Mouse (Mus musculus) kidney, postnatal 0 days (tissue): ENCODE data around the gene Gm42906. TPM values are rescaled to one million over a fixed set of nuclear protein-coding genes. Genes with fewer than 3 reads are reported as not detected.

Experiments
- ATAC-seq: fragments of 200-750 bp; cut with Nextera tagmentation; replicated peaks from 2 replicates; pipeline ENCODE4 v1.8.0; 2017; ENCODE audit warnings: low read depth, moderate number of reproducible peaks, moderate TSS enrichment, moderate library complexity; ENCODE audit not compliant: low FRiP score
- DNase-seq: peaks from one replicate; pipeline ENCODE4 v3.0.0-alpha.2; 2016; ENCODE audit warnings: low spot score
- H3K27ac ChIP-seq: fragments of 300-500 bp; sonication (generic); 2 replicates; pipeline ENCODE4 v1.5.1; 2014; ENCODE audit warnings: mild to moderate bottlenecking
- H3K27me3 ChIP-seq: fragments of 300-500 bp; sonication (generic); 2 replicates; pipeline ENCODE4 v1.6.1; 2014; ENCODE audit warnings: low read length, mixed read lengths; ENCODE audit not compliant: insufficient read depth
- H3K36me3 ChIP-seq: fragments of 300-500 bp; sonication (generic); 2 replicates; pipeline ENCODE4 v1.6.1; 2014; ENCODE audit warnings: low read length, mixed read lengths; ENCODE audit not compliant: insufficient read depth
- H3K4me1 ChIP-seq: fragments of 300-500 bp; sonication (generic); replicated peaks from 2 replicates; pipeline ENCODE4 v1.6.1; 2014; ENCODE audit warnings: antibody characterized with exemption, low read length, mixed read lengths; ENCODE audit not compliant: insufficient read depth
- H3K4me2 ChIP-seq: fragments of 300-500 bp; sonication (generic); 2 replicates; pipeline ENCODE4 v1.6.1; 2014; ENCODE audit warnings: mild to moderate bottlenecking, low read length, moderate library complexity, mixed read lengths
- H3K4me3 ChIP-seq: fragments of 300-500 bp; sonication (generic); replicated peaks from 2 replicates; pipeline ENCODE4 v1.5.1; 2014; ENCODE audit warnings: low read depth, low read length
- H3K9ac ChIP-seq: fragments of 300-500 bp; sonication (generic); 2 replicates; pipeline ENCODE4 v1.6.1; 2014; ENCODE audit warnings: low read depth, low read length
- H3K9me3 ChIP-seq: fragments of 300-500 bp; sonication (generic); replicated peaks from 2 replicates; pipeline ENCODE4 v1.6.1; 2016; ENCODE audit warnings: low read length, inconsistent platforms, mixed read lengths
- CTCF ChIP-seq: IDR thresholded peaks from 2 replicates; pipeline ENCODE4 v1.5.1; 2016; ENCODE audit warnings: antibody characterized with exemption, low read depth, mild to moderate bottlenecking, moderate library complexity
- WGBS: fragments of 180-500 bp; shearing (Covaris S2); extraction: QIAGEN DNeasy Blood & Tissue Kit; methylation state at CpG from one replicate; pipeline ENCODE4 v1.1.7; 2014; 5-methylcytosine and 5-hydroxymethylcytosine counted together
- polyA plus RNA-seq: library from polyadenylated mRNA; unstranded; fragments of >200 nt; fragmentation: Nextera tagmentation; extraction: Ambion mirVana; gene quantifications from 2 replicates; pipeline ENCODE4 v1.2.1, GENCODE M21; 2015

The Gm42906 gene
- polyA plus RNA-seq, 1 experiment from 2014 or later, result not detected

DNA sequence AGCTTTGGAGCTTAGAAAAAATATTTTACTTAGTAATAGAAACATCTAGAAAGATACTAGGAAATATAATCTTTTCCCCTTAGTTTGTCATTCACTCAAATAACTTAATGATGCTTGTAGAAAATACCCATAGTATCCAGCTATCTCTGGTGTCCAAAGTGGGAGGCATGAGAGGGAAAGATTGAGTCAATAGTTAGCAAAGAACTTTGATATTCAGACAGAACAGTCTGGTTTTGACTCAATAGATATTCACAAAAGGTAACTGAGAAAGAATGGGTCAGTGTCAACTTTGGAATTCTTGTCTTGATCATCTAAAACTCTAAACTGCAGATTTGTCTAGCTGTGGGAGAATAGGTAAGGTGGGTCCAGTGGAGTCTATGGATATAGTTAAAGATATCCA is 94.3 kb downstream of the Gm42906 start:
- Histone ChIP-seq H3K27me3 (no peaks in the 10 kb centered on the region), H3K4me2 (no peak overlapping the region), H3K36me3 (no peaks in the 10 kb centered on the region), H3K4me1 (no peaks in the 10 kb centered on the region), H3K9me3 (no peaks in the 10 kb centered on the region), H3K4me3 (no peak overlapping the region), H3K9ac (no peak overlapping the region), H3K27ac (no peak overlapping the region)
- no peak for TF ChIP-seq CTCF
- DNase-seq, result no peak
- no peak for ATAC-seq

GRCm38 (mm10) chr5:151333191-151333594 is 94.8 kb downstream of the Gm42906 start:
- no peak for ATAC-seq
- Histone ChIP-seq H3K27ac (no peak overlapping the region), H3K4me1 (no peaks in the 10 kb centered on the region), H3K4me3 (no peak overlapping the region), H3K9me3 (no peaks in the 10 kb centered on the region), H3K4me2 (no peak overlapping the region), H3K36me3 (no peaks in the 10 kb centered on the region), H3K9ac (no peak overlapping the region), H3K27me3 (no peaks in the 10 kb centered on the region)
- TF ChIP-seq CTCF, result no peak
- peak; percentile 15 for DNase-seq

DNA sequence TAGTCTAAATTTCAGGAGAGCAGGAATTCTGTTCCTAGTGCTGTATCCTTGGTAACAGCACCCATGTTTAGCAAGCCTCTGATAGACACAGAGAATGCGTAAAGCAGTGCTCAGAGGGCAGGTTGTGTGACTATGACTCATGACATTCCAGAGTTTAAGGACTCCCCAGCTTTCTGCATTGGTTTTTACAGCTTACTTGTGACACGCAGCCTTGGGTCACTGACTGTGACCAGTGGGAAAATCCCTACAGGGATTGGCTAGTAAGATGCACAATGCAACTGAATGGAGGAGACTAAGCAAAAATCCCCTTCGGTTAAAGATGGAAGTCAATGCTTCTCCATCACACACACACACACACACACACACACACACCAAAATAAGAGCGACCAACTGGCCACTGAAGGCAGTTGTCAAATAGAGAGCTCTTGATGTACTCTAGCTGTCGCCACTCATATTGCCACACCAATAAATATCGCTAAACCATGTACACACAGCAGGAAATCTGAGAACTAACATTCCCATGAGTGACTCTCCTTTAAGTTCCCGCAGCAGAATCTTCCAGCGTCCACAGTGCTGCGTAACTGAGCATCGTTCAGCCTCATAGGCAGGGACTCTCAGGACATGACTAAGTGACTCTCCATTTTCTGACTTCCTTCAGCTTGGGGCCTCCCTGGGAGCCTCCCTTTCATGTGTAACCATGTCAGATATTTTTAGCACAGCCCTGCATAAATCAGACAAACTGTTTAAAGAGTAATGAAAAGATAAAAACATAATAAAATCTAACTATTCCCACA is 112.0 kb downstream of the Gm42906 start:
- H3K27ac ChIP-seq, result peak overlapping the region; percentile 57; the same call in 1 of the 2 replicates
- DNase-seq (peak; percentile 85), ATAC-seq (peak; percentile 75)
- H3K36me3 ChIP-seq, result no peaks in the 10 kb centered on the region
- no peak for TF ChIP-seq CTCF
- WGBS, result 27% methylated on average over 10 of the region's 10 CpGs
- no peaks in the 10 kb centered on the region for H3K27me3 ChIP-seq
- H3K4me1 ChIP-seq, result 0 out of 2 replicates have a peak, but pooled peaks cover 8% of the 10 kb centered on the region
- H3K4me2 ChIP-seq, result peak overlapping the region; percentile 37
- H3K4me3 ChIP-seq, result no peak overlapping the region
- H3K9ac ChIP-seq, result no peak overlapping the region
- H3K9me3 ChIP-seq, result no peaks in the 10 kb centered on the region

- ATAC-seq (no peak), DNase-seq (no peak)
- Histone ChIP-seq H3K4me2 (no peak overlapping the region), H3K27me3 (no peaks in the 10 kb centered on the region), H3K27ac (no peak overlapping the region), H3K4me1 (no peaks in the 10 kb centered on the region; the same call in 1 of the 2 replicates), H3K4me3 (no peak overlapping the region), H3K36me3 (no peaks in the 10 kb centered on the region), H3K9me3 (no peaks in the 10 kb centered on the region), H3K9ac (no peak overlapping the region)
- TF ChIP-seq CTCF, result no peak
- 79% methylated on average over 2 of the region's 2 CpGs for WGBS
Measured at GRCm38 (mm10) chr5:151300286-151300685, 127.7 kb downstream of the Gm42906 start.

DNA sequence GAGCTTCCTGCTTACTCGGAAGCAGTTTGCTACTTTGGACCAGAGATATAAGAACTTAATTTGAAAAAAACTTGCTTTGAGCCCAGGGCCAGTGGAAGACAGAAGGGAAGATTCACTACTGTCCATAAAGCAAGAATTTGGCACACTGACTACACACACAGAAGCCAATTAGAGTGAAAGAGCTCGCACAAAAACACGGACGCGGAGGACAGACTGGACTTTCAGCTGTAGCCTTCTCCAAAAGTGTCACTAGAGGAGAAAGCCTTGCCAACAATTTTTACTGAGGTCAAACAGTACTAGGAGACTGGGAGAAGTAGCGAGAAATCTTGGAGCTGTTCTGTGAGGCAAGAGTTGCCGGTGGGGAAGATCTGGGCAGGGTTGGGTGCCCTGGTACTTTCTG is 128.4 kb downstream of the Gm42906 start:
- Histone ChIP-seq H3K4me1 (no peaks in the 10 kb centered on the region; the same call in 1 of the 2 replicates), H3K9me3 (no peaks in the 10 kb centered on the region), H3K27me3 (no peaks in the 10 kb centered on the region), H3K27ac (no peak overlapping the region), H3K4me3 (no peak overlapping the region), H3K4me2 (no peak overlapping the region), H3K36me3 (no peaks in the 10 kb centered on the region), H3K9ac (no peak overlapping the region)
- 69% methylated on average over 7 of the region's 7 CpGs for WGBS
- TF ChIP-seq CTCF, result no peak
- no peak for ATAC-seq
- DNase-seq, result peak; percentile 89

DNA sequence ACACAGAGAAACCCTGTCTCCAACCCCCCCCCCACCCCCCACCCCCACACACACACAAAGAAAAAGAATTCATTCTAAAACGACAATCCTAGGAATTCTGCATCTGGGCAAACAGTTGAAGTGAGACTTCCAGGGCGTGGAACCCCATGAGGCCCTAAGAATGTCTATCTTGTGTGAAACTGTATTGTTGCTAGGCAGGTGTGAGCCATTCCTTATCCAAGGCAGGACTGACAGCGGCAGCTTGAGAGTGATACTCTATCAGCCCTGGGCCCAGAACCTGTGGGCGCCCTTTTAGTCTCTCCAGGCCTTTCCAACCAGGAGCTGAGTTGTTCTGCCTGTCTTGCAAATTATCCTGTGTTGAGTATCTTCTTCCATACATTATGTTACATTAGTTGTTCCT is 129.6 kb downstream of the Gm42906 start:
- Histone ChIP-seq H3K4me2 (no peak overlapping the region), H3K9me3 (no peaks in the 10 kb centered on the region), H3K9ac (no peak overlapping the region), H3K27ac (no peak overlapping the region), H3K4me3 (no peak overlapping the region), H3K27me3 (no peaks in the 10 kb centered on the region), H3K4me1 (no peaks in the 10 kb centered on the region; the same call in 1 of the 2 replicates), H3K36me3 (no peaks in the 10 kb centered on the region)
- DNase-seq (no peak), ATAC-seq (no peak)
- TF ChIP-seq CTCF, result no peak
- 77% methylated on average over 4 of the region's 4 CpGs for WGBS
